Mouse (Mus musculus) heart, postnatal 0 days (tissue): ENCODE measurements around the gene Kcnma1. TPM values are rescaled to one million over a fixed set of nuclear protein-coding genes. Genes with fewer than 3 reads are reported as not detected.

Source experiments
- ATAC-seq: fragments of 200-750 bp; cut with Nextera tagmentation; 2 replicates; pipeline ENCODE4 v1.8.0; 2017; ENCODE audit warnings: low read depth, moderate number of reproducible peaks, moderate library complexity; ENCODE audit not compliant: insufficient read depth
- DNase-seq: peaks from one replicate; pipeline ENCODE4 v3.0.0-alpha.2; 2016; ENCODE audit warnings: low spot score
- H3K27ac ChIP-seq: fragments of 300-500 bp; sonication (generic); 2 replicates; pipeline ENCODE4 v1.5.1; 2014; ENCODE audit warnings: low read depth, mild to moderate bottlenecking
- H3K27me3 ChIP-seq: fragments of 300-500 bp; sonication (generic); 2 replicates; pipeline ENCODE4 v1.6.1; 2014; ENCODE audit warnings: low read length, mixed read lengths; ENCODE audit not compliant: control insufficient read depth, insufficient read depth
- H3K36me3 ChIP-seq: fragments of 300-500 bp; sonication (generic); replicated peaks from 2 replicates; pipeline ENCODE4 v1.6.1; 2014; ENCODE audit warnings: low read length, mixed read lengths; ENCODE audit not compliant: control insufficient read depth, insufficient read depth
- H3K4me1 ChIP-seq: fragments of 300-500 bp; sonication (generic); 2 replicates; pipeline ENCODE4 v1.6.1; 2014; ENCODE audit warnings: antibody characterized with exemption; ENCODE audit not compliant: control insufficient read depth, insufficient read depth
- H3K4me2 ChIP-seq: fragments of 300-500 bp; sonication (generic); 2 replicates; pipeline ENCODE4 v1.6.1; 2014; ENCODE audit warnings: low read depth, mild to moderate bottlenecking, low read length, moderate library complexity
- H3K4me3 ChIP-seq: fragments of 300-500 bp; sonication (generic); 2 replicates; pipeline ENCODE4 v1.5.1; 2014; ENCODE audit warnings: low read depth, low read length
- H3K9ac ChIP-seq: fragments of 300-500 bp; sonication (generic); replicated peaks from 2 replicates; pipeline ENCODE4 v1.6.1; 2014; ENCODE audit warnings: low read depth, low read length, mixed read lengths
- H3K9me3 ChIP-seq: fragments of 300-500 bp; sonication (generic); replicated peaks from 2 replicates; pipeline ENCODE4 v1.6.1; 2016; ENCODE audit warnings: low read length; ENCODE audit not compliant: control insufficient read depth
- CTCF ChIP-seq: IDR thresholded peaks from 2 replicates; pipeline ENCODE4 v1.5.1; 2016; ENCODE audit warnings: antibody characterized with exemption, control low read depth, low read depth
- EP300 ChIP-seq: IDR thresholded peaks from 2 replicates; pipeline ENCODE4 v1.6.1; 2016; ENCODE audit warnings: antibody characterized with exemption, low read depth
- WGBS: fragments of 180-500 bp; shearing (Covaris S2); extraction: QIAGEN DNeasy Blood & Tissue Kit; methylation state at CpG from one replicate; pipeline ENCODE4 v1.1.7; 2014; 5-methylcytosine and 5-hydroxymethylcytosine counted together
- polyA plus RNA-seq: library from polyadenylated mRNA; unstranded; fragments of >200 nt; fragmentation: Nextera tagmentation; extraction: Ambion mirVana; gene quantifications from 2 replicates; pipeline ENCODE4 v1.2.1, GENCODE M21; 2015
- total RNA-seq: library from RNA; depleted of rRNA; stranded (reverse); fragments of >200 nt; gene quantifications from 2 replicates; pipeline ENCODE4 v1.2.3, GENCODE M21; 2014; ENCODE audit warnings: low replicate concordance

Kcnma1 gene
- total and polyA plus RNA-seq, 2 experiments from 2014 or later, result 0.10 to 1.3 TPM

- Histone ChIP-seq H3K36me3 (no peaks in the 10 kb centered on the region), H3K9ac (no peak overlapping the region), H3K27ac (0 out of 2 replicates have a peak overlapping the region, but pooled peaks have one; percentile 34), H3K9me3 (no peaks in the 10 kb centered on the region), H3K27me3 (no peaks in the 10 kb centered on the region), H3K4me3 (no peak overlapping the region), H3K4me1 (peaks cover 21% of the 10 kb centered on the region), H3K4me2 (no peak overlapping the region)
- TF ChIP-seq CTCF, result no peak
- TF ChIP-seq EP300, result no peak
- DNase-seq (peak; percentile 50), ATAC-seq (peak; percentile 83)
- WGBS, result 26% methylated on average over 6 of the region's 6 CpGs
Observed at GRCm38 (mm10) chr14:23626925-23627324, 387.4 kb downstream of the Kcnma1 start.

DNA sequence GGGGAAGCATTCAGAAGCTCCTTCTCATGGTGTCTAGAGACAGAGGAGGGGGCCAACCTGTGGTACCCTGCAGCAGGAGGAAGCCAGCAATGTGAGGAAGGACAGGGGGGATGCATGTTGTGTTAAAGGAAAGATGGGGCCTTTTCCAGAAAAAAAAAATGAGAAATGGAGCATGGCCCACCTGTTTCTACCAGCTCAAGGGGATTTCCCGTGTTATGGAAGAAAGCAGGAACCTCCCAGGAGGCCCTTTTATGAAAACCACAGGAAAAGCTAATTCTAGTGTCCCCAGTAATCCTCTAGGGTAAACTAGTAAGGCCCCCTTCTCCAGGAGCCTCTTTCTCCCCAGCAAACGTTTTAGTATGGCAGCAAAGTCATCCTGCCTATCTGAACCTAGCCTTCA lies 388.2 kb downstream of the Kcnma1 start:
- no peak overlapping the region for H3K27ac ChIP-seq
- no peak overlapping the region for H3K4me2 ChIP-seq
- H3K4me1 ChIP-seq, result peaks cover 21% of the 10 kb centered on the region
- H3K9ac ChIP-seq, result no peak overlapping the region
- ATAC-seq (no peak), DNase-seq (no peak)
- no peaks in the 10 kb centered on the region for H3K9me3 ChIP-seq
- 48% methylated on average over 2 of the region's 2 CpGs for WGBS
- no peaks in the 10 kb centered on the region for H3K36me3 ChIP-seq
- no peaks in the 10 kb centered on the region for H3K27me3 ChIP-seq
- H3K4me3 ChIP-seq, result no peak overlapping the region
- no peak for TF ChIP-seq EP300
- TF ChIP-seq CTCF, result no peak

DNA sequence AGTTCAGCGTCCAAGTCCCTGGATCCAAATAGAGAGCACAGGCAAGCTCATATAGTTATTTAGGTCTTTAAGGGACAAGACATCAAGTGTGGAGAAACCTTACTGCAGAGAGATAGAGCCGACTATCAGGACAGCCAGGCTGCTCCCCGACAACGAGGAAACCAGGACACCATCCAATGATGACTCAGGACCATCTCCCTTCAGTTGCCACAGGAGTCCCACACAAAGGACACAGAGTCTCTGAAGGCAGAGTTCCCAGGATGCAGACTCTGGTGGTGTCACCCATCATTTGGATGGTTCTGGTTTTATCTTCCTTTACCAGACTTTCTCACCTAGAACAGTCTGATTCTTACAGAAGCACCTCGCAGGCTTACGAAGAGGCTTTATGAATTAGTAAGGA lies 388.9 kb downstream of the Kcnma1 start:
- no peaks in the 10 kb centered on the region for H3K36me3 ChIP-seq
- H3K9ac ChIP-seq, result no peak overlapping the region
- TF ChIP-seq CTCF, result no peak

GRCm38 (mm10) chr14:23624455-23624854 lies 389.8 kb downstream of the Kcnma1 start:
- no peak overlapping the region for H3K4me3 ChIP-seq
- no peaks in the 10 kb centered on the region for H3K36me3 ChIP-seq
- DNase-seq (no peak), ATAC-seq (no peak)
- no peak for TF ChIP-seq EP300
- TF ChIP-seq CTCF, result no peak
- no peak overlapping the region for H3K27ac ChIP-seq
- no peak overlapping the region for H3K4me2 ChIP-seq
- H3K27me3 ChIP-seq, result no peaks in the 10 kb centered on the region
- H3K9me3 ChIP-seq, result no peaks in the 10 kb centered on the region
- H3K9ac ChIP-seq, result no peak overlapping the region
- WGBS, result 58% methylated on average over 1 of the region's 1 CpGs
- H3K4me1 ChIP-seq, result peaks cover 21% of the 10 kb centered on the region

More for the DNA sequence above, 388.9 kb downstream of the Kcnma1 start:
- Histone ChIP-seq H3K4me3 (no peak overlapping the region), H3K27me3 (no peaks in the 10 kb centered on the region), H3K27ac (no peak overlapping the region), H3K4me2 (no peak overlapping the region), H3K9me3 (no peaks in the 10 kb centered on the region), H3K4me1 (peaks cover 21% of the 10 kb centered on the region)
- no peak for DNase-seq
- WGBS, result 89% methylated on average over 6 of the region's 6 CpGs
- no peak for ATAC-seq

GRCm38 (mm10) chr14:23620685-23621084 lies 393.6 kb downstream of the Kcnma1 start:
- whole genome bisulfite sequencing, result 88% methylated on average over 2 of the region's 2 CpGs

GRCm38 (mm10) chr14:23618973-23619372 lies 395.3 kb downstream of the Kcnma1 start:
- H3K36me3 ChIP-seq, result no peaks in the 10 kb centered on the region
- H3K4me2 ChIP-seq, result no peak overlapping the region
- no peaks in the 10 kb centered on the region for H3K9me3 ChIP-seq
- no peak overlapping the region for H3K4me3 ChIP-seq
- H3K9ac ChIP-seq, result no peak overlapping the region
- H3K27ac ChIP-seq, result no peak overlapping the region
- ATAC-seq (no peak), DNase-seq (no peak)
- H3K4me1 ChIP-seq, result peaks cover 7% of the 10 kb centered on the region; the same call in 1 of the 2 replicates
- WGBS, result 53% methylated on average over 2 of the region's 2 CpGs
- H3K27me3 ChIP-seq, result no peaks in the 10 kb centered on the region
- TF ChIP-seq EP300, result no peak
- no peak for TF ChIP-seq CTCF

More at GRCm38 (mm10) chr14:23620685-23621084, 393.6 kb downstream of the Kcnma1 start:
- no peak for TF ChIP-seq EP300
- no peak for TF ChIP-seq CTCF
- DNase-seq (no peak), ATAC-seq (no peak)
- no peak overlapping the region for H3K9ac ChIP-seq
- H3K36me3 ChIP-seq, result no peaks in the 10 kb centered on the region
- H3K9me3 ChIP-seq, result no peaks in the 10 kb centered on the region
- H3K4me3 ChIP-seq, result no peak overlapping the region
- no peak overlapping the region for H3K27ac ChIP-seq
- no peaks in the 10 kb centered on the region for H3K27me3 ChIP-seq
- no peak overlapping the region for H3K4me2 ChIP-seq
- H3K4me1 ChIP-seq, result peaks cover 7% of the 10 kb centered on the region; the same call in 1 of the 2 replicates
